Mouse (Mus musculus) liver, embryonic 14.5 days (tissue): ENCODE results near the gene Actrt2.

ENCODE experiments used
- CTCF ChIP-seq: IDR thresholded peaks from 2 replicates; pipeline ENCODE4 v1.5.1; 2016; ENCODE audit warnings: antibody characterized with exemption, low read depth, control low read depth
- EP300 ChIP-seq: IDR thresholded peaks from 2 replicates; pipeline ENCODE4 v1.6.1; 2016; ENCODE audit warnings: antibody characterized with exemption, low read depth

GRCm38 (mm10) chr4:154627419-154628142 is 40.1 kb downstream of the Actrt2 start:
- no peak for TF ChIP-seq CTCF
- TF ChIP-seq EP300, result peak; percentile 56
